Mouse (Mus musculus): ENCODE measurements around the gene Pfkm. TPM values are rescaled to one million over a fixed set of nuclear protein-coding genes. Genes with fewer than 3 reads are reported as not detected.

Gene Pfkm
- polyA plus RNA-seq, 1 experiment from 2014 or later = 70.8 TPM

Other genes with a start within 250 kb of the Pfkm start
- gene Hdac7, start 248.1 kb upstream of the Pfkm start, polyA plus RNA-seq (2015; fragmentation: Nextera tagmentation; extraction: Ambion mirVana) = 29.8 and 31.4 TPM in 2 replicates
- gene Vdr, start 182.0 kb upstream of the Pfkm start, polyA plus RNA-seq (2015; fragmentation: Nextera tagmentation; extraction: Ambion mirVana) = not detected in 2 replicates
- 59.3 and 59.8 TPM in 2 replicates for gene Tmem106c, start 128.4 kb upstream of the Pfkm start, polyA plus RNA-seq (2015; fragmentation: Nextera tagmentation; extraction: Ambion mirVana)
- gene Col2a1, start 87.9 kb upstream of the Pfkm start, polyA plus RNA-seq (2015; fragmentation: Nextera tagmentation; extraction: Ambion mirVana) = 39.1 and 57.5 TPM in 2 replicates
- 27.6 and 31.1 TPM in 2 replicates for gene Senp1, start 1.2 kb downstream of the Pfkm start, polyA plus RNA-seq (2015; fragmentation: Nextera tagmentation; extraction: Ambion mirVana)
- 54.4 and 54.9 TPM in 2 replicates for gene Asb8, start 73.0 kb downstream of the Pfkm start, polyA plus RNA-seq (2015; fragmentation: Nextera tagmentation; extraction: Ambion mirVana)
- gene Ccdc184, start 74.6 kb downstream of the Pfkm start, polyA plus RNA-seq (2015; fragmentation: Nextera tagmentation; extraction: Ambion mirVana) = 55.4 and 60.4 TPM in 2 replicates
- gene Olfr288, start 103.0 kb downstream of the Pfkm start, polyA plus RNA-seq (2015; fragmentation: Nextera tagmentation; extraction: Ambion mirVana) = not detected in 2 replicates
- gene Gm44579, start 128.4 kb downstream of the Pfkm start, polyA plus RNA-seq (2015; fragmentation: Nextera tagmentation; extraction: Ambion mirVana) = not detected in 2 replicates
- gene Olfr287, start 128.5 kb downstream of the Pfkm start, polyA plus RNA-seq (2015; fragmentation: Nextera tagmentation; extraction: Ambion mirVana) = 0.14 TPM in 1 of 2 replicates, not detected in the other
- not detected in 2 replicates for gene Olfr286, start 141.9 kb downstream of the Pfkm start, polyA plus RNA-seq (2015; fragmentation: Nextera tagmentation; extraction: Ambion mirVana)
- not detected in 2 replicates for gene H1fnt, start 164.7 kb downstream of the Pfkm start, polyA plus RNA-seq (2015; fragmentation: Nextera tagmentation; extraction: Ambion mirVana)
- gene Zfp641, start 203.6 kb downstream of the Pfkm start, polyA plus RNA-seq (2015; fragmentation: Nextera tagmentation; extraction: Ambion mirVana) = 5.7 and 5.9 TPM in 2 replicates
- not detected in 2 replicates for gene Olfr285, start 224.8 kb downstream of the Pfkm start, polyA plus RNA-seq (2015; fragmentation: Nextera tagmentation; extraction: Ambion mirVana)
- not detected in 2 replicates for gene Olfr284, start 248.4 kb downstream of the Pfkm start, polyA plus RNA-seq (2015; fragmentation: Nextera tagmentation; extraction: Ambion mirVana)

Data from midbrain, embryonic 13.5 days (tissue).